Mouse (Mus musculus) liver, adult 2 months (tissue): ENCODE results near the gene Zfp787. TPM values are rescaled to one million over a fixed set of nuclear protein-coding genes. Genes with fewer than 3 reads are reported as not detected.

Experiments used
- DNase-seq: peaks from one replicate; pipeline ENCODE4 v3.0.0-alpha.2; 2011; ENCODE audit warnings: low read depth, low spot score; ENCODE audit errors: extremely low read depth
- H3K27ac ChIP-seq: fragments of 200-500 bp; replicated peaks from 2 replicates; pipeline ENCODE4 v1.5.1; 2012; ENCODE audit warnings: low read depth, mild to moderate bottlenecking, control low read depth, inconsistent platforms, low read length; ENCODE audit not compliant: insufficient read depth
- H3K27me3 ChIP-seq: fragments of 200-500 bp; 2 replicates; pipeline ENCODE4 v1.6.1; 2012; ENCODE audit warnings: mild to moderate bottlenecking, moderate library complexity, low read length, inconsistent platforms; ENCODE audit not compliant: control insufficient read depth, insufficient read depth
- H3K36me3 ChIP-seq: fragments of 200-500 bp; 2 replicates; pipeline ENCODE4 v1.6.1; 2012; ENCODE audit warnings: low read length, inconsistent platforms; ENCODE audit not compliant: control insufficient read depth, insufficient read depth
- H3K4me1 ChIP-seq: fragments of 200-500 bp; 2 replicates; pipeline ENCODE4 v1.6.1; 2011; ENCODE audit warnings: low read length; ENCODE audit not compliant: control insufficient read depth, insufficient read depth
- H3K4me3 ChIP-seq: fragments of 200-500 bp; 2 replicates; pipeline ENCODE4 v1.5.1; 2011; ENCODE audit warnings: low read depth, mild to moderate bottlenecking, control low read depth, low read length, moderate library complexity; ENCODE audit not compliant: insufficient read depth
- H3K79me2 ChIP-seq: fragments of 200-500 bp; 2 replicates; pipeline ENCODE4 v1.6.1; 2012; ENCODE audit warnings: inconsistent platforms, mild to moderate bottlenecking, low read length, moderate library complexity; ENCODE audit not compliant: control insufficient read depth, insufficient read depth
- H3K9ac ChIP-seq: fragments of 200-500 bp; 2 replicates; pipeline ENCODE4 v1.6.1; 2012; ENCODE audit warnings: low read depth, mild to moderate bottlenecking, control low read depth, inconsistent platforms, low read length
- CTCF ChIP-seq: fragments of 200-500 bp; IDR thresholded peaks from 2 replicates; pipeline ENCODE4 v1.5.1; 2011; ENCODE audit warnings: low read depth, low read length, control low read depth
- POLR2A ChIP-seq: fragments of 200-500 bp; IDR thresholded peaks from 2 replicates; pipeline ENCODE4 v1.6.1; 2011; ENCODE audit warnings: low read length, control low read depth; ENCODE audit not compliant: insufficient read depth; ENCODE audit errors: extremely low read depth
- WGBS: fragments of 180-500 bp; shearing (Covaris S2); methylation state at CpG from one replicate; pipeline ENCODE4 v1.1.7; 2018; 5-methylcytosine and 5-hydroxymethylcytosine counted together
- polyA plus RNA-seq: library from polyadenylated mRNA; depleted of rRNA; stranded (reverse); fragments of >200 nt; gene quantifications from 2 replicates; pipeline ENCODE4 v1.2.3, GENCODE M21; 2012
- total RNA-seq: library from RNA; depleted of rRNA; stranded (reverse); fragments of >200 nt; gene quantifications from 2 replicates; pipeline ENCODE4 v1.2.3, GENCODE M21; 2014

Gene Zfp787
- total and polyA plus RNA-seq, 2 experiments = 36.8 to 51.7 TPM

DNA sequence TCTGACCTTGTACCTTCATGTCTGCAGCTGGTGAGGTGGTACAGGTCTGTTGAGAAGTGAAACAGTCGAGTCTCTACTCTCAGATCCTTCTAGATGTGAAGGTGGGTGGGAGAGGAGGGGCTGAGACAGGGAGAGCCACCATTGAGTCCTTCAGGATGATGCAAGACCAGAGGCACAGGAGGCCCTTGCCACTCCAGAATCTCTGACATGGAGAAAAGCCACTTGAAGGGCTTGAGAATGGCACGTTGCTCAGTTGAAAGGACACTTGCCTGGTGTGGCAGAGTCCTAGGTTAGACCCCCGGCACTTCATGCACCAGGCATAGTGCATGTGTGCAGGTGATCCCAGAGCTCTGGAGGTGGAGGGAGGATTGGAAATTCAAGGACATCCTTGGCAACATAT lies 5.7 kb upstream of the Zfp787 start:
- no peak overlapping the region for H3K4me3 ChIP-seq
- H3K9ac ChIP-seq = no peak overlapping the region
- H3K79me2 ChIP-seq = no peaks in the 10 kb centered on the region
- no peak for DNase-seq
- WGBS = 84% methylated on average over 3 of the region's 3 CpGs
- H3K4me1 ChIP-seq = peaks cover 10% of the 10 kb centered on the region; the same call in 1 of the 2 replicates
- no peak overlapping the region for H3K27ac ChIP-seq
- H3K27me3 ChIP-seq = no peaks in the 10 kb centered on the region
- no peak for TF ChIP-seq CTCF
- TF ChIP-seq POLR2A = no peak
- H3K36me3 ChIP-seq = no peaks in the 10 kb centered on the region

DNA sequence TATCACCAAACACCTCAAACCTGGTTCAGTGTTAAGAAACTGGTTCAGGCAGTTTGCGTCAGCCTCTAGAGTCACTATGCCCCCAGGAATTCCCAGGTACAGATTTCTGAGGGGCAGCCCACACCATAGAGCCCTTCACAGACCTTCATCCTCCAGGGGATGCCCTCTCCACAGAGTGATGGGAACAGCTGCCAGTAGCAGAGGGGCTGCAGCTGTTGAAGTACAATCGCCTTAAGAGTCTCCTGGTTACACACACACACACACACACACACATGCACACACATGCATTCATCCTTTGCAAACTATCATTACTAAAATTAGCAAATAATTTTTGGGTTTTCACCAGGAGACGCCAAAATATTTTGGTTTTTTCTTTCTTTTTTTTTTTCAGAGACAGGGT lies 3.8 kb upstream of the Zfp787 start:
- 95% methylated on average over 3 of the region's 3 CpGs for WGBS
- Histone ChIP-seq H3K4me3 (no peak overlapping the region), H3K36me3 (no peaks in the 10 kb centered on the region), H3K4me1 (peaks cover 10% of the 10 kb centered on the region; the same call in 1 of the 2 replicates), H3K27me3 (no peaks in the 10 kb centered on the region), H3K9ac (no peak overlapping the region), H3K27ac (no peak overlapping the region), H3K79me2 (peaks cover 2% of the 10 kb centered on the region; the same call in 1 of the 2 replicates)
- no peak for DNase-seq
- no peak for TF ChIP-seq POLR2A
- TF ChIP-seq CTCF = no peak

DNA sequence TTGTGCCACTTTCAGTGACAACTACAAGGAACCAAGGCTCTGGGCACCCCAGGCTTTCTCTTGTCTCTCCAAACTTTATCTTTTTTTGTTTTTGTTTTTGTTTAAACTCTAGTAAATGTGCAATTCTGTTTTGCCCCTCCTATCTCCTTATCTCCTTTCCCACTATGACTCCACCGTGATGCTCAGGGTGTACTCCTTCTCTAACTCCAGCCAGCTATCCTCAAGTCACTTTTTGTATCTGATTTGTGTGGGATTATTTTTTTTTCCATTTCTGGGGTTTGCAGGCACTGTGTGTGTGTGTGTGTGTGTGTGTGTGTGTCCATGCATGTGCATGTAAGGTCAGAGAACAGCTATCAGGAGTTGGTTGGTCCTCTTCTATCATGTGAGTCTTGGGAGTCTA lies 1.7 kb upstream of the Zfp787 start:
- TF ChIP-seq POLR2A = no peak
- no peak for TF ChIP-seq CTCF
- peak; percentile 66 for DNase-seq
- Histone ChIP-seq H3K9ac (peak overlapping the region; percentile 75), H3K4me3 (peak overlapping the region; percentile 35; the same call in 1 of the 2 replicates), H3K27ac (peak overlapping the region; percentile 99), H3K27me3 (no peaks in the 10 kb centered on the region), H3K79me2 (peaks cover 24% of the 10 kb centered on the region), H3K4me1 (peaks cover 30% of the 10 kb centered on the region), H3K36me3 (no peaks in the 10 kb centered on the region)
- WGBS = 6% methylated on average over 1 of the region's 1 CpGs

DNA sequence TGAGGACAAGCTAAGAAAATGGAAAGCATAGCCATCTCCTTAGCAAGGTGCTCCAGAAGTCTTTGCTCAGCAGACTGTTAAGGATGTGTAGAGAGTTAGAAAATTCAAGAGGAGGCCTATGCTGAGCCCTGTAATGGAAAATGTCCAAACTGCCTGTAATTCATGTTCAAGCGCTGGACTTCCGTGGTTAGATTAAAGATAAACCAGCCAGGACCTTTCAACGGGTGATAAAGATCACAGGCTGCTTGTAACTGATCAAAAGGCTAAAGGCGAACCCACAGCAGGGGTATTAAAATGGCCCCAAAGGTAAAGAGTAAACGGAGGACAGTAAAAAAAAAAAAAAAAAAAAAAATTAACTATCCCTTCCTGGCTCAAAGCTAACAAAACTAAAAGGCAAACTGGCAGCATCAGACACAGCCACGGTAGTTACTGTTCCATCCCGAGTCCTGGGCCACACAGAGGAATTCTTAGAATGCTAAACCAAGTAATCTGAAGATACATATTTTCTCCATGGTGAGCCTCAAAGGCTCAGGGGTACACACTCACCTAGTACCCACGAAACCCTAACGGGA lies 1.2 kb upstream of the Zfp787 start:
- WGBS = 15% methylated on average over 9 of the region's 9 CpGs
- DNase-seq = peak; percentile 95
- Histone ChIP-seq H3K79me2 (peaks cover 27% of the 10 kb centered on the region), H3K9ac (peak overlapping the region; percentile 75), H3K4me3 (peak overlapping the region; percentile 98), H3K36me3 (no peaks in the 10 kb centered on the region), H3K4me1 (peaks cover 34% of the 10 kb centered on the region), H3K27me3 (no peaks in the 10 kb centered on the region), H3K27ac (peak overlapping the region; percentile 100)
- TF ChIP-seq POLR2A (no peak), CTCF (no peak)

DNA sequence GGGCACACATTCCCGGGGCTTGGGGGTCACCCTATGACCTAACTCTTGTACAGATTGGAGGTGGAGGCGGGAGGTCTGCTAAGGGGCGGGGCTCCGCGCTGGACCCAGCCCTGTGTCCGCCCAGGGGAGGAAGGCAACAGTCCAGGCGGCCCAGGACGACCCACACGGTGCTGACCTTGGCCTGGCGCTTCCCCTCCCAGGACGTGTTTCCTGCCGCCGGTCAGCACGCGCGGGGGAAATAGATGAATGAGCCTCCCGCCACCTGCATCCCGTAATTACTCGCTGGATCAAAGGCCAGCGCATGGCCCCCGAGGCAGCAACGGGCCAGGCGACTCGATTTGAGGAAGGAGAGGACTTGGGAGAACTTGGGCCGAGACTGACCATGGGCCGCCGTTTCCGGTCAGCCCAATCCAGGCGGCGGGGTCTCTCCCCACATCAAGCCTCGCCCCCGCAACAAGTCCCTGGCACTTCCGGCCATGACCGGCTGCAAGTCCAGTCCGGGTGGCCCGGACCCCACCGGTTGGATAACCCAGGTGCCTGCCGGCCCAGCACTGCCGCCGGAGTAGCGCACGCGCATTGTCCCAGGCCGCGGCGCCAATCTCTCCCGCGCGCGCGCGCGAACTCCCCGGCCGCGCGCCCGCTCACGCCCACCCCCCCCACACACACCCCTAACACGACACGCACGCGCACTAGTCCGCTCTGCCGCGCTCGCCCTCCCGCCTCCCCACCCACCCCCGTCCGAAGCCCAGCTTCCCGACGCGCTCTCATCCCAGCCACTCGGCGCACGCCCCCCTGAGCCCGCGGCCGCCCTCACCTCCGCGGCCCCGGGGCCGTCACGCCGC lies 545 bp downstream of the Zfp787 start:
- H3K79me2 ChIP-seq = peaks cover 43% of the 10 kb centered on the region
- peak overlapping the region; percentile 99 for H3K9ac ChIP-seq
- H3K27ac ChIP-seq = peak overlapping the region; percentile 100
- peak overlapping the region; percentile 98 for H3K4me3 ChIP-seq
- H3K36me3 ChIP-seq = no peaks in the 10 kb centered on the region
- WGBS = under 1% methylated on average over 83 of the region's 85 CpGs
- peaks cover 45% of the 10 kb centered on the region for H3K4me1 ChIP-seq
- peak; percentile 66 for TF ChIP-seq POLR2A
- TF ChIP-seq CTCF = no peak
- peak; percentile 83 for DNase-seq
- no peaks in the 10 kb centered on the region for H3K27me3 ChIP-seq

DNA sequence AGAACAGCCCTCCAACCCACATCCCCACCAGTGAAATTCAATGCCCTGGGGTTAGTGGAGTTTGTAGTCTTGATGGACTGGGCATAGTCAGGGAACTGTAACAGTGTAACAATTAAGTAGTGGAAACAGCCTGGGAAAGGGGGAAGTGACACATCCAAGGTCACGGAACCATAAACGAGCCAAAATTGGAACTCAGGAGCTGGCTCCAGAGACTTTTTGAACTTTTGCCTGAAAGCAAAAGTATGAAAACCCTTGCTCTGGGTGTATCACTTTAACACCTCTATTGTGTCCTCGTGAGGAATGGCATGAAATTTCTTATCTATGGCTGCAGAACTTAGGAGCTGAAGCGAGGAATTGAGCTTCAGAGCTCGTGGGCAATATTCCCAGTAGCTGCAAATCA lies 1.6 kb downstream of the Zfp787 start:
- Histone ChIP-seq H3K4me3 (peak overlapping the region; percentile 98; the same call in 1 of the 2 replicates), H3K36me3 (no peaks in the 10 kb centered on the region), H3K27me3 (no peaks in the 10 kb centered on the region), H3K27ac (peak overlapping the region; percentile 100), H3K4me1 (peaks cover 47% of the 10 kb centered on the region), H3K9ac (peak overlapping the region; percentile 99), H3K79me2 (peaks cover 51% of the 10 kb centered on the region)
- WGBS = 8% methylated on average over 5 of the region's 5 CpGs
- TF ChIP-seq POLR2A (no peak), CTCF (no peak)
- peak; percentile 34 for DNase-seq
